Mouse (Mus musculus) cortical plate, adult 2 months (tissue): ENCODE measurements at regions not wholly inside any gene's neighbourhood (a gene's known extent, or its start where the extent isn't known, plus 50 kb on each side); places are given as distances from the start of the nearest gene placed in this dataset.

Experiments used
- CTCF ChIP-seq: fragments of 200-500 bp; IDR thresholded peaks from 2 replicates; pipeline ENCODE4 v1.5.1; 2011; ENCODE audit warnings: mild to moderate bottlenecking, control low read depth, low read length; ENCODE audit not compliant: insufficient read depth; ENCODE audit errors: extremely low read depth
- POLR2A ChIP-seq: fragments of 200-500 bp; IDR thresholded peaks from 2 replicates; pipeline ENCODE4 v1.6.1; 2011; ENCODE audit warnings: mild to moderate bottlenecking, low read length, control low read depth; ENCODE audit not compliant: insufficient read depth; ENCODE audit errors: extremely low read depth

- TF ChIP-seq POLR2A (no peak), CTCF (no peak)
Observed at GRCm38 (mm10) chr10:8055293-8055692, 99.3 kb upstream of the Tab2 start.
